Mouse (Mus musculus) embryonic facial prominence, embryonic 14.5 days (tissue): ENCODE measurements around the gene Rhbdl3. TPM values are rescaled to one million over a fixed set of nuclear protein-coding genes. Genes with fewer than 3 reads are reported as not detected.

Source experiments
- ATAC-seq: fragments of 200-750 bp; cut with Nextera tagmentation; 2 replicates; pipeline ENCODE4 v1.8.0; 2017; ENCODE audit warnings: low read depth, moderate number of reproducible peaks, moderate TSS enrichment
- DNase-seq: peaks from one replicate; pipeline ENCODE4 v3.0.0-alpha.2; 2015; ENCODE audit warnings: low spot score
- H3K27ac ChIP-seq: fragments of 300-500 bp; sonication (generic); replicated peaks from 2 replicates; pipeline ENCODE4 v1.5.1; 2014; ENCODE audit warnings: low read depth, mild to moderate bottlenecking, low read length, moderate library complexity
- H3K27me3 ChIP-seq: fragments of 300-500 bp; sonication (generic); replicated peaks from 2 replicates; pipeline ENCODE4 v1.6.1; 2014; ENCODE audit warnings: low read length; ENCODE audit not compliant: control insufficient read depth, insufficient read depth
- H3K36me3 ChIP-seq: fragments of 300-500 bp; sonication (generic); 2 replicates; pipeline ENCODE4 v1.6.1; 2014; ENCODE audit warnings: low read length, mixed read lengths; ENCODE audit not compliant: control insufficient read depth, insufficient read depth
- H3K4me1 ChIP-seq: fragments of 300-500 bp; sonication (generic); 2 replicates; pipeline ENCODE4 v1.6.1; 2014; ENCODE audit warnings: antibody characterized with exemption, low read length; ENCODE audit not compliant: control insufficient read depth, insufficient read depth
- H3K4me2 ChIP-seq: fragments of 300-500 bp; sonication (generic); 2 replicates; pipeline ENCODE4 v1.6.1; 2014; ENCODE audit warnings: low read depth, mild to moderate bottlenecking, low read length, moderate library complexity, mixed read lengths
- H3K4me3 ChIP-seq: fragments of 300-500 bp; sonication (generic); 2 replicates; pipeline ENCODE4 v1.5.1; 2014; ENCODE audit warnings: low read depth, mild to moderate bottlenecking, low read length
- H3K9ac ChIP-seq: fragments of 300-500 bp; sonication (generic); 2 replicates; pipeline ENCODE4 v1.6.1; 2014; ENCODE audit warnings: low read depth, mild to moderate bottlenecking, low read length, moderate library complexity, mixed read lengths
- H3K9me3 ChIP-seq: fragments of 300-500 bp; sonication (generic); 2 replicates; pipeline ENCODE4 v1.6.1; 2016; ENCODE audit warnings: low read length; ENCODE audit not compliant: control insufficient read depth
- WGBS: fragments of 180-500 bp; shearing (Covaris S2); extraction: QIAGEN DNeasy Blood & Tissue Kit; methylation state at CpG from one replicate; pipeline ENCODE4 v1.1.7; 2014; 5-methylcytosine and 5-hydroxymethylcytosine counted together
- polyA plus RNA-seq: library from polyadenylated mRNA; unstranded; fragments of >200 nt; fragmentation: Nextera tagmentation; extraction: Ambion mirVana; gene quantifications from 2 replicates; pipeline ENCODE4 v1.2.1, GENCODE M21; 2014

Gene Rhbdl3
- polyA plus RNA-seq, 1 experiment from 2014 or later: 4.1 TPM

GRCm38 (mm10) chr11:80315743-80316639 is 15.3 kb downstream of the Rhbdl3 start:
- Histone ChIP-seq H3K36me3 (no peaks in the 10 kb centered on the region), H3K9me3 (no peaks in the 10 kb centered on the region), H3K4me3 (no peak overlapping the region), H3K9ac (no peak overlapping the region), H3K4me2 (no peak overlapping the region), H3K27me3 (no peaks in the 10 kb centered on the region), H3K4me1 (no peaks in the 10 kb centered on the region), H3K27ac (no peak overlapping the region)
- DNase-seq (no peak), ATAC-seq (0 out of 2 replicates have a peak, but pooled peaks have one; percentile 18)
- 64% methylated on average over 10 of the region's 10 CpGs for WGBS

- Histone ChIP-seq H3K27me3 (no peaks in the 10 kb centered on the region), H3K4me3 (no peak overlapping the region), H3K4me1 (no peaks in the 10 kb centered on the region), H3K4me2 (no peak overlapping the region), H3K36me3 (no peaks in the 10 kb centered on the region), H3K27ac (no peak overlapping the region), H3K9ac (no peak overlapping the region), H3K9me3 (no peaks in the 10 kb centered on the region)
- ATAC-seq (no peak), DNase-seq (no peak)
- WGBS: 49% methylated on average over 13 of the region's 13 CpGs
Observed at GRCm38 (mm10) chr11:80323255-80323654, 22.5 kb downstream of the Rhbdl3 start.

GRCm38 (mm10) chr11:80324636-80325035 is 23.9 kb downstream of the Rhbdl3 start:
- Histone ChIP-seq H3K4me1 (no peaks in the 10 kb centered on the region), H3K9ac (no peak overlapping the region), H3K4me3 (no peak overlapping the region), H3K9me3 (no peaks in the 10 kb centered on the region), H3K27me3 (no peaks in the 10 kb centered on the region), H3K4me2 (no peak overlapping the region), H3K27ac (no peak overlapping the region), H3K36me3 (no peaks in the 10 kb centered on the region)
- WGBS: 87% methylated on average over 6 of the region's 6 CpGs
- no peak for DNase-seq
- ATAC-seq: no peak

GRCm38 (mm10) chr11:80332709-80333400 is 32.1 kb downstream of the Rhbdl3 start:
- H3K27ac ChIP-seq: no peak overlapping the region
- H3K27me3 ChIP-seq: no peaks in the 10 kb centered on the region; the same call in 1 of the 2 replicates
- no peaks in the 10 kb centered on the region for H3K4me1 ChIP-seq
- H3K4me2 ChIP-seq: no peak overlapping the region
- 69% methylated on average over 12 of the region's 12 CpGs for WGBS
- no peaks in the 10 kb centered on the region for H3K9me3 ChIP-seq
- ATAC-seq: no peak
- no peak overlapping the region for H3K9ac ChIP-seq
- DNase-seq: no peak
- H3K36me3 ChIP-seq: no peaks in the 10 kb centered on the region
- H3K4me3 ChIP-seq: no peak overlapping the region

- Histone ChIP-seq H3K4me3 (no peak overlapping the region), H3K9me3 (no peaks in the 10 kb centered on the region), H3K9ac (0 out of 2 replicates have a peak overlapping the region, but pooled peaks have one; percentile 37), H3K4me1 (no peaks in the 10 kb centered on the region), H3K4me2 (no peak overlapping the region), H3K36me3 (no peaks in the 10 kb centered on the region), H3K27ac (no peak overlapping the region), H3K27me3 (no peaks in the 10 kb centered on the region; the same call in 1 of the 2 replicates)
- peak; percentile 79; the same call in 1 of the 2 replicates for ATAC-seq
- under 1% methylated on average over 7 of the region's 7 CpGs for WGBS
- peak; percentile 67 for DNase-seq
Observed at GRCm38 (mm10) chr11:80335609-80336350, 35.1 kb downstream of the Rhbdl3 start.

GRCm38 (mm10) chr11:80336351-80336730 is 35.6 kb downstream of the Rhbdl3 start:
- 21% methylated on average over 6 of the region's 6 CpGs for WGBS
- DNase-seq: no peak

GRCm38 (mm10) chr11:80342482-80342881 is 41.8 kb downstream of the Rhbdl3 start:
- WGBS: 7% methylated on average over 2 of the region's 2 CpGs
- H3K4me1 ChIP-seq: no peaks in the 10 kb centered on the region

More at GRCm38 (mm10) chr11:80336351-80336730, 35.6 kb downstream of the Rhbdl3 start:
- no peak overlapping the region for H3K4me2 ChIP-seq
- no peak overlapping the region for H3K27ac ChIP-seq
- H3K27me3 ChIP-seq: no peaks in the 10 kb centered on the region; the same call in 1 of the 2 replicates
- ATAC-seq: no peak
- H3K4me3 ChIP-seq: no peak overlapping the region
- no peaks in the 10 kb centered on the region for H3K9me3 ChIP-seq
- no peaks in the 10 kb centered on the region for H3K36me3 ChIP-seq
- no peak overlapping the region for H3K9ac ChIP-seq
- no peaks in the 10 kb centered on the region for H3K4me1 ChIP-seq

GRCm38 (mm10) chr11:80351832-80352430 is 51.2 kb downstream of the Rhbdl3 start:
- Histone ChIP-seq H3K27me3 (no peaks in the 10 kb centered on the region), H3K27ac (no peak overlapping the region), H3K9ac (no peak overlapping the region), H3K9me3 (no peaks in the 10 kb centered on the region), H3K36me3 (no peaks in the 10 kb centered on the region), H3K4me3 (no peak overlapping the region), H3K4me1 (no peaks in the 10 kb centered on the region), H3K4me2 (no peak overlapping the region)
- DNase-seq: peak; percentile 80
- 69% methylated on average over 5 of the region's 5 CpGs for WGBS
- 0 out of 2 replicates have a peak, but pooled peaks have one; percentile 37 for ATAC-seq

More at GRCm38 (mm10) chr11:80342482-80342881, 41.8 kb downstream of the Rhbdl3 start:
- Histone ChIP-seq H3K36me3 (no peaks in the 10 kb centered on the region), H3K4me2 (no peak overlapping the region), H3K4me3 (no peak overlapping the region), H3K9ac (no peak overlapping the region), H3K9me3 (no peaks in the 10 kb centered on the region), H3K27me3 (no peaks in the 10 kb centered on the region), H3K27ac (no peak overlapping the region)
- ATAC-seq (no peak), DNase-seq (peak; percentile 18)
